In genomic region chr11:83472324-83473234, GRCm38 (mm10) we compare ENCODE assay signal across 8 mouse cellular contexts. TPM values are rescaled to one million over a fixed set of nuclear protein-coding genes. Genes with fewer than 3 reads are reported as not detected.
DNase-seq lines count a peak whose midpoint lies in the region; ATAC-seq and TF ChIP-seq lines count a peak whose summit lies in the region.

Taf15 (plus strand) TSS chr11:83473086.

- peak; percentile 80 for TF ChIP-seq CTCF in lung, postnatal 0 days (IDR thresholded peaks at IDR 0.05)

- peak; percentile 96 for ATAC-seq in frontal cortex, adult (ENCODE audit: low TSS enrichment)
- ATAC-seq in lung, postnatal 0 days, result peak; percentile 99

- H3K27me3 ChIP-seq in hindbrain, embryonic 10.5 days (ENCODE audit: insufficient read depth, poor library complexity, severe bottlenecking), result peaks cover 28% of the 10 kb centered on the region
- no peaks in the 10 kb centered on the region for H3K27me3 ChIP-seq in lung, postnatal 0 days (replicated peaks; ENCODE audit: insufficient read depth, low read length)

- peak within 1 kb of the TSS; percentile 91 for H3K4me2 ChIP-seq in lung, postnatal 0 days (replicated peaks; ENCODE audit: low read depth, low read length)

- H3K9me3 ChIP-seq in hindbrain, embryonic 10.5 days, result no peaks in the 10 kb centered on the region
- H3K9me3 ChIP-seq in lung, postnatal 0 days (ENCODE audit: low read length), result no peaks in the 10 kb centered on the region

- peak within 1 kb of the TSS; percentile 76 for H3K9ac ChIP-seq in lung, postnatal 0 days (replicated peaks; ENCODE audit: low read depth)

- peak within 1 kb of the TSS; percentile 99 for H3K27ac ChIP-seq in hindbrain, embryonic 10.5 days
- peak within 1 kb of the TSS; percentile 91 for H3K27ac ChIP-seq in lung, postnatal 0 days (ENCODE audit: low read length)

- TF ChIP-seq EP300 in lung, postnatal 0 days (IDR thresholded peaks at IDR 0.05), result peak; percentile 24; the same call in 1 of the 2 replicates

- peak; percentile 99 for DNase-seq in MN1 (ENCODE audit: low spot score)
- DNase-seq in cerebellum, adult 9-10 months, result peak; percentile 99
- DNase-seq in hindbrain, embryonic 10.5 days (ENCODE audit: low spot score), result peak; percentile 99
- peak; percentile 97 for DNase-seq in layer of hippocampus, adult 9-11 months
- DNase-seq in lung, postnatal 0 days (ENCODE audit: low spot score), result peak; percentile 99
- DNase-seq in ovary, postnatal 14 days (ENCODE audit: low spot score), result peak; percentile 98
- DNase-seq in thymus, postnatal 14 days, result peak; percentile 99

- peak within 1 kb of the TSS; percentile 97 for H3K4me3 ChIP-seq in hindbrain, embryonic 10.5 days
- peak within 1 kb of the TSS; percentile 93 for H3K4me3 ChIP-seq in lung, postnatal 0 days (ENCODE audit: low read depth, low read length)

- under 1% methylated on average over 66 of the region's 66 CpGs for WGBS in hindbrain, embryonic 10.5 days
- under 1% methylated on average over 66 of the region's 66 CpGs for WGBS in lung, postnatal 0 days

- peaks cover 24% of the 10 kb centered on the region for H3K36me3 ChIP-seq in hindbrain, embryonic 10.5 days
- H3K36me3 ChIP-seq in lung, postnatal 0 days (ENCODE audit: insufficient read depth, low read length), result no peaks in the 10 kb centered on the region

- H3K4me1 ChIP-seq in hindbrain, embryonic 10.5 days (replicated peaks), result peaks cover 20% of the 10 kb centered on the region
- H3K4me1 ChIP-seq in lung, postnatal 0 days (ENCODE audit: insufficient read depth, low read depth, low read length), result peaks cover 9% of the 10 kb centered on the region; the same call in 1 of the 2 replicates

RNA-seq across cellular contexts. Expression of gene Taf15, which starts in this region (rescaled TPM):
- 9.2 and 11.3 TPM in 2 replicates for polyA plus RNA-seq in hindbrain, embryonic 10.5 days (2016; fragmentation: Nextera tagmentation; extraction: Ambion mirVana)
- 3.2 and 4.4 TPM in 2 replicates for polyA plus RNA-seq in lung, postnatal 0 days (2015; fragmentation: Nextera tagmentation; extraction: Ambion mirVana)

Comparison
In these comparisons a context has a peak if more than half of its experiments do, and no peak if none do; other contexts are left out.
1. Peak in every context shown above with its lines: DNase-seq, ATAC-seq, H3K4me3 ChIP-seq and H3K27ac ChIP-seq.